Mouse (Mus musculus): Measurements from ENCODE around the gene Tex46. TPM values are rescaled to one million over a fixed set of nuclear protein-coding genes. Genes with fewer than 3 reads are reported as not detected.

The Tex46 gene
- total RNA-seq (2015; ENCODE audit: low replicate concordance) (not detected in 2 replicates), total RNA-seq (2017; ENCODE audit: low replicate concordance) (not detected in 2 replicates)

- no peak for ATAC-seq (replicated peaks; ENCODE audit: low FRiP score, poor library complexity, severe bottlenecking)
Measured at GRCm38 (mm10) chr4:136610387-136610856, at the start of gene Tex46. Tex46 (plus strand) TSS chr4:136610437.

DNA sequence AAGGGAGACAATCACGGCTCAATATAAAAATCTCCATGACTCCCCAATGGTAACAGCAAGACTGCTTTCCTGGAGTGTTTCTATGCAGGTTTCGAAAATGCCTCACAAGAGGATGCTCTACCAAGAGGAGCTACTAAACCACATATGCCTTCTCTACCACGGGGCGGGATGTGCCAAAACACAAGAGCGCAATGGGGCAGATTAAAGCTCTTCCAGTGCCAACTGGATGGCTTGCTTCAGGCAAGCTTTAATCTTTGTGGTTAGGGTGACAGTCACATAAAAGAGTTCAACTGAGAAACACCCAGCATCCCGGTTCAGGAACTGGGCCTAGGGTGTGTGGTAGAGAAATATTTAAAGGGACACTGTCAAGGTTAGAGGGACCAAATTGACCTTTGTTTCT, 47.5 kb upstream of the Tex46 start:
- ATAC-seq (replicated peaks; ENCODE audit: low FRiP score, poor library complexity, severe bottlenecking), result no peak

DNA sequence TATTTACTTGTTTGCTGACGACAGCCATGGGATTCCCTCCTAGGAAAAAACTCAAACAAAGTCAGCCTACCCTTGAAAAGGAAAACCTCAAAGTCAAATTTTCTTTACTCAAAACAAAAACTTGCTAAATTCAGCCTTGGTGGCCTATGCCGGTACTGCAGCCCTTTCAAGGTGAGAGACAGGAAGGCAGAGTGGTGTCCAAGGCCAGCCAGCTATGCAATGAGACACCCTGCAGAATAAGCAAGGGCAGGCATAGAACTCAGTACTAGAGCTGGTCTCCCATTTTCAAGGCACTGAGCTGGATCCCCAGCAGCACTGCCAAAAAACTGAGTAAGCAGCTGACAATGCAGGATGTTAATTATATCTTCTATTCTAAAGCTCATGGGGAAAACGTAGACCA, 41.6 kb upstream of the Tex46 start:
- ATAC-seq (replicated peaks; ENCODE audit: low FRiP score, poor library complexity, severe bottlenecking), result no peak

GRCm38 (mm10) chr4:136569998-136570397, 40.2 kb upstream of the Tex46 start:
- ATAC-seq (replicated peaks; ENCODE audit: low FRiP score, poor library complexity, severe bottlenecking), result no peak

GRCm38 (mm10) chr4:136581885-136582284, 28.4 kb upstream of the Tex46 start:
- ATAC-seq (replicated peaks; ENCODE audit: low FRiP score, poor library complexity, severe bottlenecking), result no peak

DNA sequence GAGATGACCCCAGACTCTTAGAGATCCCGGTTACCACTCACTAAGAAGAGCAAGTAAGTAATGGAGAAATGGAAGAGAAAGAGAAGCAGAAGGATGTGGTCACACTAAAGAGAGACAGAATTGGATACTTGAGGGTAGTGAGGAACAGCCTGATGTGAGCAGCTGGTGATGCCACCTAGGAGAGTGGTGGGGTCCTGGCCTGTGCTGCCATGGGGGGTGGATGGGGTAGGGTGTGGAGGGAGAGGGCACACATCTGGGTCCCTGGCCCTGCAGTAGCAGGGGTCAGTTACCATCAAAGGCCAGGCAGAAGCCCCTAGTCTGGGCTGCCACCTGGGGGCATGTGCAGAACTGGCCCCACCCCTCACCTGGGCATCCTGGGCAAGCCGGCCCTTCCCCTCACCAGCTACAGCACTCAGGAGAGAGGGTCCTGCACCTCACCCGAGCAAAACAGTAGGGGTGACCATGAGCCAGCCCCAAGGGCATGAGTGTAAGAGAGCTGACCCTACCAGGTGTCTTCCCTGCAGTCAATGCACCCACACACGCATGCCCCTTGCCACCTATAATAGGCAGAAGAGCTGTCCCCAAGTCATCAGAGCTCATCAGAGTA, 22.9 kb upstream of the Tex46 start:
- ATAC-seq (replicated peaks; ENCODE audit: low FRiP score, poor library complexity, severe bottlenecking), result no peak

DNA sequence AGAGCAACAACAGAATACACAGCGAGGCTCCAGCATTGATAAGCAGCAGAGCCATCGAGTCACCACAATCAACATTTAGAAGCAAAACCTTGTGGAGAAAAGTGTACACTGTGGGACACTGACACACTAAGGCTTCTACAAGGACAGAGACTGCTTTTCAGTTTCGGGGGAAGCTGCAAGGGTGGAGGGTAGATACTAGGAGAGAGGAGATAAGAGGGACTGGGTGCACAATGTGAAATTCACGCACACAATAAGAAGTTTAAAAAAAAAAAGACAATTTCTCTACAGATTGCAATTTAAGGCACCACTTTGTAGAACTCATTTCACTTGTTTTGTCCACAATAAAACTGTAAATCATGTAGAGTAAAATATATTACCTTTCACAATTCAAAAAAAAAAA, 22.2 kb upstream of the Tex46 start:
- ATAC-seq (replicated peaks; ENCODE audit: low FRiP score, poor library complexity, severe bottlenecking), result no peak

- no peak for ATAC-seq (replicated peaks; ENCODE audit: low FRiP score, poor library complexity, severe bottlenecking)
Measured at GRCm38 (mm10) chr4:136592111-136592510, 18.1 kb upstream of the Tex46 start.

DNA sequence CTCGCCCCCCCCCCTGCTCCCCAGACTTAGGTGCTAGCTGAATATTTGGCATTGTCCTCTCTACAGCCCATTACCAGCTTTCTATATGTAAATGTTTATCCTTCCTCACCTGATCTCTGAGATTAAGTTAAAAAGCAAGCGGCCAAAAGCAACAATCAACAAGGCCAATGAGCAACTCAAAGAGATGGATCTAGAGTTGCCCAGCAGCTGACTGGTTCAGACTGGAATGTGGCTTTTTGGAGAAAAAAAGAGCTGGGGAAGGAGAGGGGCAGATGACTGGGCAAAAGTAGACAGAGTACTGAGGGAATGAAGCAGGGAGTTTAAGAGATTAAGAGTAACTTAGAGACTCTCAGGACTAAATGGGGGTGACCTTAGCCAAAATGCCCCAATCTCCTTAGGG, 16.2 kb upstream of the Tex46 start:
- ATAC-seq (replicated peaks; ENCODE audit: low FRiP score, poor library complexity, severe bottlenecking), result no peak

GRCm38 (mm10) chr4:136595221-136595620, 15.0 kb upstream of the Tex46 start:
- ATAC-seq (replicated peaks; ENCODE audit: low FRiP score, poor library complexity, severe bottlenecking), result no peak

DNA sequence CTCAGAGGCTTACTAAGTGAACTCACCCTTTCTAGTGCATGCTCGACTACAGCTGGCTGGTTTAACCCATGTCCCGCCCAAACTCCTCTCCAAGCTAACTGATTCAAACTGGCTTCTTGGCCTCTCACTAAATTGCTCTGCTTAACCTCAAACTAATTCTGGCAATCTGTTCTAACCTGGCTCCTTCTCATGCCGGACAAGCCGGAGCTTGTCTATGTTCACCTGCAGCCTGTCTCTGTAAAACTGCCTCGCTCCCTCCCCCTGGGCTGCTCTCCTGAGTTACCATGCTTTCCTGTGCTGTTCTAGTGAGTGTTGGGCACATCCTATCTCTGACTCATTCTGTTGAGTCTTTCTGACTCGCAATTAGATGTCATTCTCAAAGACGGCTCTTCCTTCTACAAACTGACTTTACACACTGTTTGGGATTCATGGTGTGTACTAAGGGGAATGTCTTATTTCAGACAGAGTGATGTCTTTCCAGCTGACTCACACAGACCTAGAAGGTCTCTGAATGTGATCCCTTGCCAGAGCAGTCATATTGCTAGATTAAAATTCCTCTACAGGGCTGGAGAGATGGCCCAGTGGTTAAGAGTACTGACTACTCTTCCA, 11.9 kb upstream of the Tex46 start:
- no peak for ATAC-seq (replicated peaks; ENCODE audit: low FRiP score, poor library complexity, severe bottlenecking)

DNA sequence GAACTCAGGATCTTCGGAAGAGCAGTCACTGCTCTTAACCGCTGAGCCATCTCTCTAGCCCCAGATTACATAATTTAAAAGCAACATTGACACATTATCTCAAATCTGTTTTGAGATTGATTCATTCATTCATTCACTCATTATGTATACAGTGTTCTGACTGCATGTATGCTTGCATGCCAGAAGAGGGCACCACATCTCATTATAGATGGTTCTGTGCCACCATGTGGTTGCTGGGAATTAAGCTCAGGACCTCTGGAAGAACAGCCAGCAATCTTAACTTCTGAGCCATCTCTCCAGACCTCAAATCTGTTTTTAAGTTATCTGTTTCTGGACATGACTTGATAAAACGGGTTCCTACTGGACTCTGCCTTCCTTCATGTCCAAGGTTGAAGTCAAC, 10.4 kb upstream of the Tex46 start:
- no peak for ATAC-seq (replicated peaks; ENCODE audit: low FRiP score, poor library complexity, severe bottlenecking)

DNA sequence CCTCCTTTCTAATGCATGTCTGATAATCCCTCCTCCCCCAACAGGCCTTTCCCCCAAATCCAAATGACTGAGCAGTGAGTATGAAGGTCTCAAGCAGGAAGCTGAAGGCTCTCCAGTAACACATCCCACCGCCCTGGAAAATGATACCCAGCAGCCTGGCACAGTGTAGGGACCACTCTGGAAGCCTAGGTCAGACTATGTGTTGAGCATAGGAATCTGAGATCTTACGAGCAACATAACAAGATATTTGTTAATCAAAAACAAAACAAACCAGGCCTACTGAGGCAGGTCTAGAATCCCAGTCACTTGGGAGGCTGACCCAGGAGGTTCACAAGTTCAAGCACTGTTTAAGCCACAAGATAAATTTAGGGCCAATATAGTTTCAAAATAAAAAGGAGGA, 9.7 kb upstream of the Tex46 start:
- ATAC-seq (replicated peaks; ENCODE audit: low FRiP score, poor library complexity, severe bottlenecking), result no peak

- ATAC-seq (replicated peaks; ENCODE audit: low FRiP score, poor library complexity, severe bottlenecking), result 0 out of 2 replicates have a peak, but pooled peaks have one; percentile 15
Measured at GRCm38 (mm10) chr4:136601476-136601875, 8.8 kb upstream of the Tex46 start.

- peak; percentile 61 for ATAC-seq (replicated peaks; ENCODE audit: low FRiP score, poor library complexity, severe bottlenecking)
Measured at GRCm38 (mm10) chr4:136602018-136602554, 8.2 kb upstream of the Tex46 start.

- ATAC-seq (replicated peaks; ENCODE audit: low FRiP score, poor library complexity, severe bottlenecking), result peak; percentile 95
Measured at GRCm38 (mm10) chr4:136602568-136602967, 7.7 kb upstream of the Tex46 start, which contains the start of gene Kdm1a. Kdm1a (minus strand) TSS chr4:136602723.

GRCm38 (mm10) chr4:136605756-136606485, 4.3 kb upstream of the Tex46 start:
- ATAC-seq (replicated peaks; ENCODE audit: low FRiP score, poor library complexity, severe bottlenecking), result no peak

DNA sequence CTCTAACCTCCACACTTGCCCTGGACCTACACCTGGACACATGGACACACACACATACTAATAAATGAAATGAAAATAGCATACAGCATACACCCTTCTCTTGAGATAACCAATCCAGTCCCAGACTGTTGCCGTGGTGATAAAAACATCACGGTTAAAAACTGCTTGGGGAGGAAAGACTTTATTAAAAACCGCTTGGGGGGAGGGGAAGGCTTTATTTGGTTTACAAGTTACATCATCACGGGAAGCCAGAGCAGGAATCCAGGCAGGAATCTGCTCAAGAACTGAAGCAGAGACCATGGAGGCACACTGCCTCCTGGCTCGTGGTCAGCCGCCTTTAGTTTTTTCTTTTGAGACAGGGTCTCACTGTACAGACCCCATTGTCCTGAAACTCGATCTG, 3.4 kb downstream of the Tex46 start:
- no peak for ATAC-seq (replicated peaks; ENCODE audit: low FRiP score, poor library complexity, severe bottlenecking)

DNA sequence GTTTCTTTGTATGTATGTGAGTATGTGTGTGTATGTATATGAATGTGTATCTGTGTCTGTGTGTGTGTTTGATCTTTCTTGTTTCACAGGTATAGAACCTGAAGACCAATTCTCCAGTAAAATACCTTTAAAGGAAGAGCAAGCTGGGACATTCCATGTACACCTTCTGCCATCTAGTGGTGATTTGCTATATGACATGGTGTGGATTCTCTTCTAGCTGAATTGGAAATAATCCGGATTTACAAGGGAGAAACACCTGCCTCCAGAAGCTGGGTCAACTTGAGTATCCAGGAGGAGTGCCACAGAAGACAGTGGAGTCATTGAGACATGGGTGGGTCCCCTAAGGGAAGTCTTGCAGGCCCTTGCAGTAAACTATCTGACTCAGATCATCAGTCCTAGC, 11.1 kb downstream of the Tex46 start:
- peak; percentile 65; the same call in 1 of the 2 replicates for ATAC-seq (replicated peaks; ENCODE audit: low FRiP score, poor library complexity, severe bottlenecking)

- ATAC-seq (replicated peaks; ENCODE audit: low FRiP score, poor library complexity, severe bottlenecking), result no peak
Measured at GRCm38 (mm10) chr4:136621956-136622355, 11.7 kb downstream of the Tex46 start.

DNA sequence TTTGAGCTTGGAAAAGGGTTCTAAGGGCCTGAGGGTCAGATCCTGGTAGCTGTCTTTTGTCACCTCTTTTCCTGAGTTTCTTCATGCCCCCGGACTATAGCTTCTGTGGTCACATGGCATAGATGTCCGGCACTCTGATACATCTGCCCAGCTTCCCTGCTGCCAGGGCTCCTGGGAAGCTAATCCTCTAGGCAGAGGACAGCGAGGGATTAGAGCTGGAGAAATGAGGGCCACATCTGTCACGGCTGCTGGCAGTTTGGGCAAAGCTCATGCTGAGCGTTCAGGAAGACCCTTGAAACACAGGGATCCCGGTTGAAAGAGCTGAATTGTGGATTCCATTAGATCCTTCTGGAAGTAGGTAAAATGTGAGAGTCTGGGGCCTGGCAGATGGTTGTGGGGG, 12.2 kb downstream of the Tex46 start, which contains the start of gene Lactbl1:
Gene Lactbl1, plus strand, starts transcription at position 234 of the 400 bp plus-strand sequence.
- ATAC-seq (replicated peaks; ENCODE audit: low FRiP score, poor library complexity, severe bottlenecking), result no peak

All from erythroblast, adult 5-6 weeks (primary cell).